Mouse (Mus musculus) bone marrow, adult 2 months (tissue): ENCODE measurements around the gene Nr5a1.

ENCODE experiments used
- CTCF ChIP-seq: fragments of 200-500 bp; IDR thresholded peaks from 2 replicates; pipeline ENCODE4 v1.5.1; 2011; ENCODE audit warnings: low read length, control low read depth; ENCODE audit not compliant: control insufficient read depth, insufficient read depth
- POLR2A ChIP-seq: fragments of 200-500 bp; IDR thresholded peaks from 2 replicates; pipeline ENCODE4 v1.6.1; 2011; ENCODE audit warnings: low read depth, mild to moderate bottlenecking, control low read depth, low read length, borderline replicate concordance; ENCODE audit not compliant: control insufficient read depth

- no peak for TF ChIP-seq CTCF
- no peak for TF ChIP-seq POLR2A
Measured at GRCm38 (mm10) chr2:38647201-38647606, 67.1 kb downstream of the Nr5a1 start.
